Comparison of ENCODE assay signal across 8 mouse cellular contexts in the genomic region with DNA sequence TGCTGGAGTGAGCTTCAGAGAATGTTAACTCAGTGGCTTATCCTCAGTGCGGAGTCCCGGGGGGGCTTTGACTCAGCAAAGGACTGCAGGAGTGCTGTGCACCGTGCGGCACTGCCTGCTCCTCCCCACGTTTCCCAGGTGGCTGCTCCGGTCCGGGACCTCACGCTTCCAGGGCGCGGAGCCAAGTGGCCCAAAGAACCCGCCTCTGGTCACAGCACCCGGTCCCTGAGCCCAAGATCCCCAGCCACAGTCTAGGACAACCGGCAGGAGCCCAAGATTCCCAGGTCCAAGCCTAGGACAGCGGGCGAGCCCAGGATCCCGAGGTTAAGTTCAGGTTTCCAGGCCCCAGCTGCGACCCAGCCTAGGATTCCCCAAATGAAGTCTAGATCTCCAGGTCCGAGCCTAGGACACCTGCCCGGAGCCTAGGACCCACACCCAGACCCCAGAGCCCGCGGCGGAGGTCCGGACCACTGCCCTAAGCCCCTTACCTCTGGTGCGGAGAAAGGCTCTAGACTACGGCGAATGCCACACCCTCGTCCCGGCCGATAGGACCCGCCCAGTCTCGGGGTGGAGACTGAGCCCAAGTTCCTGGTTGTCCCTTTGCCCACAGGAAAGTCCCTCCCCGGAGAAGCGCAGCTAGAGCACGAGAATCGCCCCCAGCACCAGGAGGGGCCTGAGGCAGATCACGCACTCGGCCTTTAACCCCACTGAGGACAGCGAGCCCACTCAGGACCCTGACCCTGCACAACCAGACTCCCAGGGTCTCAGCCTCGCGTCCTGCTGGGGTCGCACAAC. TPM values are rescaled to one million over a fixed set of nuclear protein-coding genes. Genes with fewer than 3 reads are reported as not detected.
DNase-seq lines count a peak whose midpoint lies in the region; ATAC-seq and TF ChIP-seq lines count a peak whose summit lies in the region.

A gene (minus strand): TSS at position 564 of the 795 bp plus-strand sequence.

- H3K4me1 ChIP-seq in spleen, adult 2 months (ENCODE audit: control insufficient read depth, insufficient read depth, insufficient read length), result peaks cover 5% of the 10 kb centered on the region; the same call in 1 of the 2 replicates

- H3K27ac ChIP-seq in spleen, adult 2 months (ENCODE audit: insufficient read depth, low read length), result no peak within 1 kb of the TSS

- no peaks in the 10 kb centered on the region for H3K27me3 ChIP-seq in spleen, adult 2 months (ENCODE audit: control insufficient read depth, insufficient read depth, low read length)

- peak within 1 kb of the TSS; percentile 66 for H3K4me3 ChIP-seq in spleen, adult 2 months (ENCODE audit: extremely low read depth, insufficient read depth, insufficient read length)

- peak; percentile 38; the same call in 1 of the 2 replicates for TF ChIP-seq POLR2A in spleen, adult 2 months (IDR thresholded peaks at IDR 0.05; ENCODE audit: low read depth, low read length)

- intact Hi-C loops in heart, postnatal 10 days (cut with DNase I), result loop anchor here (2.0 kb wide), 1 partner anchor 16 kb away; no protein-coding TSS in a partner anchor

- ATAC-seq in erythroid progenitor cell, adult 5-6 weeks (replicated peaks; ENCODE audit: low FRiP score, poor library complexity, severe bottlenecking), result peak; percentile 80
- ATAC-seq in megakaryocyte-erythroid progenitor cell, adult 5-6 weeks (replicated peaks; ENCODE audit: low FRiP score, low TSS enrichment, poor library complexity, severe bottlenecking), result peak; percentile 93

- no peaks in the 10 kb centered on the region for H3K36me3 ChIP-seq in spleen, adult 2 months (ENCODE audit: control insufficient read depth, insufficient read depth, low read length)

- DNase-seq in CD4-positive, CD25-positive, alpha-beta regulatory T cell, adult 2 months (ENCODE audit: low read depth, low spot score), result peak; percentile 75
- DNase-seq in adrenal gland, adult 2 months, result peak; percentile 91
- peak; percentile 86 to 87 for DNase-seq in heart, postnatal 10 days
- peak; percentile 82 to 88 for DNase-seq in kidney, postnatal 4 days
- peak; percentile 17 to 67 for DNase-seq in spleen, adult 2 months (ENCODE audit: low read depth in 1 of 2, low spot score in 2 of 2)
- DNase-seq in frontal cortex, postnatal 36 days (ENCODE audit: low spot score in 2 of 2), result no peak

- no peak for TF ChIP-seq CTCF in spleen, adult 2 months (IDR thresholded peaks at IDR 0.05; ENCODE audit: extremely low read depth, insufficient read depth, insufficient read length, insufficient replicate concordance)

- WGBS in spleen, adult 2 months, result 1% methylated on average over 41 of the region's 41 CpGs

RNA-seq across cellular contexts. Expression of the gene that starts here (rescaled TPM):
- total RNA-seq in adrenal gland, adult 2 months (2021), result 10 to 100 TPM; 69.6 to 78.0 TPM
- polyA plus RNA-seq in adrenal gland, adult 2 months (2012; rRNA removed), result 16.7 TPM in 2 replicates
- total RNA-seq in erythroid progenitor cell, adult 5-6 weeks (2015; ENCODE audit: low replicate concordance), result 0.72 and 16.8 TPM in 2 replicates
- total RNA-seq in erythroid progenitor cell, adult 5-6 weeks (2017; ENCODE audit: low replicate concordance), result 5.1 and 8.6 TPM in 2 replicates
- total RNA-seq in heart, postnatal 10 days (2021), result 10 to 100 TPM; 38.5 to 39.6 TPM
- 8.7 and 10.9 TPM in 2 replicates for total RNA-seq in megakaryocyte-erythroid progenitor cell, adult 5-6 weeks (2014; fragmentation: Nextera tagmentation)
- total RNA-seq in megakaryocyte-erythroid progenitor cell, adult 5-6 weeks (2017), result 15.2 and 19.4 TPM in 2 replicates
- 9.7 and 13.7 TPM in 2 replicates for polyA plus RNA-seq in spleen, adult 2 months (2012; rRNA removed)

Comparison
In these comparisons a context has a peak if more than half of its experiments do, and no peak if none do; other contexts are left out.
1. DNase-seq: peak in CD4-positive, CD25-positive, alpha-beta regulatory T cell, adult 2 months (single experiment), adrenal gland, adult 2 months (single experiment), heart, postnatal 10 days (2 of 2), kidney, postnatal 4 days (2 of 2) and spleen, adult 2 months (2 of 2); none in frontal cortex, postnatal 36 days (0 of 2).